Mouse (Mus musculus): ENCODE measurements around the gene D630023F18Rik.

D630023F18Rik gene

DNA sequence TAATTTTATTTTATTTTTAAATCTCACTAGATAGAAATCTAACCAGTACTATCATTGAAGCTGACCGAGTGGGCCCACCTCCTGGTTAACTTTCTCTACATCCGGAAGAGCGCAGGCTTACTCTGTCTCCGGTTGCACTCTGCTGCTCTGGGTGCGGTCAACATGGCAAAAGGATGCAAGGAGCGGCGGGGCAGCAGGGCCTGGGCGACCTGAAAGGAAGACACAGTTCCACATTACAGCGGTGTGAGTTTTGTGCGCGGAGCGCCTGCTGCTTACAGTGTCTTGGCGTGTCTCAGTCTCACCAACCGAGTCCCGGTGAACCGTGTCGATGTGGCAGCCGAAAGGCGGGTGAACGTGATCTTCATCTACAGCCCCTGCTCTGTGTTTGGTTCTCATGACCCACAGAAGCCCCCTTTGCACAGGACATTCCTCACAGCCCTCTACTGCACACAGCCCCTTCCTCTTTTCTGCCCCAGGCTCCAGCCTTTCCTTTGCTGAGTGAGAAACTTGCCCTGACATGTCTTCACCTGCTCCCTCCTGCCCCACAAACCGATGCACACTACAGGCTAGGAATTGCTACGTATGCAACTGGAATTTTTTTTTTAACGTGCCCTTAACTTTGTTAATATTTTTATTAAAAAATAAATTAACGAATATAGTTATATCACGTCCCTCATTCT, 13.1 kb downstream of the D630023F18Rik start:
- DNase-seq = no peak

- no peak for DNase-seq
Observed at GRCm38 (mm10) chr1:65109196-65109595, 13.8 kb downstream of the D630023F18Rik start.

DNA sequence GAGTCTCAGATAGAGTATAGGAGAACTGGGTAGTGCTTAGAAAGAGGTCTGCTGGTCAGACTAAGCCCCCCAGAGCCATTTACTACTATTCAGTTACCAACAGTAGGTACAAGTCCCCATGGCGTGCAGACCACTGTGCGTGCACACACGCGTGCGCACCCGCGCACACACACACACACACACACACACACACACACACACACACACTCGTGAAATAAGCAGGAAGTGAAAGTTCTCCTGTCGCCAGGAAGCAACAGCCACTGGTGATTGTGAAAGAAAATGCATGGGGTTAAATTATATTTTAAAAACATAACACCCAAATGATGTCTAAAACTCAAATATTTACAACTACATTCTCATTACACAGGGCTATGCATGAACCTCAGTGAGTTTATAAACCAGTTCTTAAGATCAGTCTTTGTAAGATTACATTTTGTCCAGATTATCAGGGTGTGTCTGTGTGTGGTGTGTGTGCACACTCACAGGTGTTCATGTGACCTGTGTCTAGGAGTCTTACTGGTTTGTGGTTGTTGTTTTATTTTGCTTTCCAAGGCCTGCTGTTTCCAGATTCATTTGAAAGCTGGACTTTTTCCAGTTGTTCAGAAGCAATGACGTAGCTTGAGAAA, 15.2 kb downstream of the D630023F18Rik start:
- no peak for DNase-seq

DNA sequence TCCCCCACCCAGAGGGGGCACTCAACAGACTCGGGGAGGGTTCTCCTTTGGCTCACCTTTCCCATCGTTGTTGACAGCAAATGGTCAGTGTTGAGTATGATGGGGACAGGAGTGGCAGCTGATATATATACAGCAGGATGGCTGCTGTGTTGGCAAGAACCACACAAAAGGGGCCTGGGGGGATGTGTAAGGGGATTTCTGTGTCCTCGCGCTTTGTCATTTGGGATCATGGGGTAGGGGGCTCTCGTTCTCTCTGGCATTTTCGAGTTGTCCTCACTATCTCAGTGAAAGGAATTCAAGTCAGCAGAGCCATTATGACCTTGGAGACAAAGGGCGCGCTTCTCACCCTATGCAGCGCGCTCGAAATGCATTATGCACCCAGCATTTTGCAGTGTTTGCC, 19.7 kb downstream of the D630023F18Rik start, which contains the start of gene Cryga:
Cryga (minus strand) TSS at position 101 of the 400 bp plus-strand sequence.
- DNase-seq = no peak

DNA sequence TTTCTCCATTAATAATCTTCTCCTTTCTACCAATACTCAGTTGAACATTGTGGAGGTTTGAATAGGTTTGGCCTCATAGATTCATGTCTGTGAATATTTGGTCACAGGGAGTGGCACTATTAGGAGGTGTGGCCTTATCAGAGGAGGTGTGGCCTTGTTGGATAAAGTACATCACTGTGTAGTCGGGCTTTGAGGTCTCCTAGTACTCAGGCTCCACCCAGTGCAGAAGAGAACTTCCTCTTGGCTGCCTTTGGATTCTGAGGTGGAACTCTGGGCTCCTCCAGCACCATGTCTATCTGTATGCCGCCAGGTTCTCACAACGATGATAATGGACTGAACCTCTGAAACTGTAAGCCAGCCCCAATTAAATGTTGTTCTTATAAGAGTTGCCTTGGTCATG, 26.1 kb downstream of the D630023F18Rik start:
- DNase-seq = no peak

DNA sequence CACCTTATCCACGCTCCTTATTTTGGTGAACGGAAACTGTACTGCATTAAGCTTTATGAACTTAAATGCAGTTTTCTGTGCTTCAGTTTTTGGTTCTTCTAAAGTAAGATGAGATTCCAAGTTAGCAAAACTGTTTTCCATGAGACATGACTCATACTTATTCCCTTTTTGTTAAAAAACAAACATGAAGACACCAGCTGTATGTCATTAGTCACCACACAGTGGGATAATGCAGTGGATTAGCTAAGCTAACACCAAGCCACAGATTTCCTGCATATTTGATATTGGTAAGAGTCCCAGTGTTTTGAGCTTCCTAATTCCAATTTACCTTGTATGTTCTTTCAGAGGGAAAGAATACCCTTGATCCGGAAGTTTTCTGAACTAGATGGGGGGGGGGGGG, 31.4 kb downstream of the D630023F18Rik start:
- DNase-seq = no peak

GRCm38 (mm10) chr1:65090370-65090769, 32.6 kb downstream of the D630023F18Rik start:
- no peak for DNase-seq

DNA sequence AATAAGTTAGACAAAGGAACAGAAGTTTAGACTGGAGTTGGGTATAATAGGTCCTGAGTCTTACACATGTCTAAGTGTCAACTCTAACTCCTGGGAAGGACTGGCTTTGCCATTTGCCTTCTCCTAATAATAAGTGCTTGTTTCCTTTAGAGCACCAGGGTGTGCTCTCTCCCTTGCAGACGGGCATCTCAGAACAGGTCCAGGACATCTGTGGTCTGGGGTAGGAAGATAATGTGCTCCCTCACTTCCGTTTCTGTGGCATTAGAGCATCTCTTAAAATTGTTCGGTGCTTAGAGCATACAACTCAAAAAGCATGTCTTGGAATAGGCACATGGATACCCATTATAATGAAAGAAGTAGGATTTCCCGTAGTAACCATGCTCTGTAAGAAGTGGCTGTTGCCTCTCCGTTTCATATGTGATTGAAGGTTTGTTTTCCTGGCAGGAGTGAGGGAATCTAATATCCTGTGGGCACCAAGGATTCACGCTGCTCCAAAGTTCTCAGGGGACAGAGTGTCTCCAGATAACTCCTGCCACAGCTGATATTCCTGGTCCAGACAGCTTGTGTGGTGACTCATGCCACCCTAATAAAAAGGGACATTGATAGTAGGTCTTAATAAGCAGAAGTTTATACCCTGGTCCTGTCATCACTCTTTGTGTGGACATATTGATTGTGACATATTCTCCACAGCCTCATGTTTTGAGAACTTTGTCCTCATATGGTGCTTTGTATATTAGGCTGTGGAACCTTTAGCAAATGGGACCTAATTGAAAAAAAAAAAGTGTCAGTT, 34.3 kb downstream of the D630023F18Rik start:
- no peak for DNase-seq

DNA sequence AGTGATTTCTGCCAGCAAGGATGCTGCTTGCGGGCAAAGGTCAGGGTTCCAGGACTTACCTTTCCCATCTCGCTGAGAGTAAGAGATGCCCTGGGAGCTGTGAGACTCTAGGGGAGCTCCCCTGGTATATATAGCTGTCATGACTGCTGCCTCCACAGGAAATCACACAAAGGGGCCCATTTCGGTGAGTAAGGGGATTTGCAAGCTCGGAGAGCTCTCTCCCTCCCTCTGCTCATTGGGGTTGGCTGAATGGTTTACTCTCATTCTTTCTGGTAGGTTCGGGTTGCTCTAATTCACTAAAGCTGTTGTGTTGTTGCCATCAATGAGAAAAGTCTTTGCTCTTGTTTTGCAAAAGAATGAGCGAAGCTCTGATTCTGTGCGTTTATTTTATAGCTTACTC, 40.8 kb downstream of the D630023F18Rik start, which contains the start of gene Crygb:
Crygb (minus strand) TSS at position 101 of the 400 bp plus-strand sequence.
- DNase-seq = no peak

GRCm38 (mm10) chr1:65075607-65076006, 47.4 kb downstream of the D630023F18Rik start:
- no peak for DNase-seq

DNA sequence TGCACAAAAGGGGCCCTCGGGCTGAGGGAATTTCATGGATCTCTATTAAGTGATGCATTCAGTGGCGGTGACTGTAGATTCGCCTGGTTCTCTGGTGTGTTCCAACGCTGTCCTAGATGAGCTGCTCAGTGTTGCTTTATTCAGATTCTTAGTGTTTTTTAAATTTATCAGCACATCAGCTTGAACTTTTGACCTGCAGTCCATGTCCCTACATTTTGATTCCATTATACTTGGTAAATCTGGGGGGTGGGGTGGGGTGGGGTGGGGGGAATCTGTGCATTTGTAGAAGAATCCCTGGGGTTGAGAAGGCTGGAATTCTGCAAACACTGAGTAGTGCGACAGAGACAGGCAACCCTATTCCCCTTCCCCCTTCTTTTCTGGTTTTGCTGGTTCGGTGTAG, 49.4 kb downstream of the D630023F18Rik start, which contains the start of gene Crygc:
Crygc (minus strand) TSS at position 101 of the 400 bp plus-strand sequence.
- no peak for DNase-seq

DNA sequence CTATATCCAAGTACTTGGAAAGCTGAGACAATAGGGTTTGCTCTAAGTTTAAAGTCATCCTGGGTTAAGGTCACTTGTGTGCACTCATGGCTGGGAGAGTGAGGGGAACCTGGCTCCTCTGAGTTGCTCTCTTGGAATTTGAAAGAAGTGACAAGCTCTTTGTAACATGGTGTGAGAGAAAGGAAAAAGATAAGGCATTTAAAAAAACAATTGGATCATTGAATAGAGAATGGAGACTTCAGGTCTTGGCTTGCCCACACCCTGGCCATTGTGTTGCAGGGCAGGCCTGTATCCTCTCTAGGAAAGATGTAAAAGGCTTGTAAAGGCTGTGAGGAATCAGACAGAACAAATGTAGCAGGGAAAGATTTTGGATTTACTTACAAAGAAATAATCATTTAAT, 55.2 kb downstream of the D630023F18Rik start:
- DNase-seq = no peak

DNA sequence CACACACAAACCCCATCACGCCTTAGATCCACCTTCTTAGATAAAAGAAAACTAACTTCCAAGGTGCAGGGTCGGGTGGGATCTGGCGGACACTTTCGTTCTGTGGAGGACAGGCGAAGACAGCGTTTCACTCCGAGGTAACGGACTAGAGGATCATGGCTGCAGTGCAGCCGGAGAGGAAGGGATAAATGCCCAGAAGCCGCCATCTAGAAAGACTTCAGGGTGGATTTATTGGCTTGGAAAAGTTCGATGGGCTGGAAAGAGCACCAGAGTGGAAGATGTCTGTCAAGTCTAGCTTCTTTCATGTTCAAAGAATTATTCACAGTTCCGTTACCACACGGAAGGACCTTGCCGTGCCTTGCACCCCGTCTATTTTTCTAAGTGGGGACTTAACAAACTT, 58.8 kb downstream of the D630023F18Rik start:
- DNase-seq = no peak

DNA sequence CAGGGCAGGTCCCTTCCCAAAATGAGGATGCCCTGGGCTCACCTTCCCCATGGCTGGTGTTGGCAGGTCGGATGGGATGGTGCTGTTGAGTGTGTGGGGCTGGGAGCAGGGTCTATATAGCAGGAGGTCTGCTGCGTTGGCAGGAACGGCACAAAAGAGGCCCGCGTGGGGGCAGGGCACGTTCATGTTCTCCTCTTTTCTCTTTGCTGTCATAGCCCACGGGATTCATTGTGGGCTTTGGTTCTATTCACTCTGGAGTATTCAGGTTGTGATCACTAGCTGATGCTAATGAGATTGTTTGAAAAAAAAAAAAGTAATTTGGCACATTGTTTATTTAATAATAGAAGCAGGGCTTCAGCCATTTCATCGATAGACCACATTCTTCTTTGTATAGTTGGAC, 59.7 kb downstream of the D630023F18Rik start, which contains the start of gene Crygd:
Crygd (minus strand) TSS at position 101 of the 400 bp plus-strand sequence.
- DNase-seq = no peak
